Mouse (Mus musculus): ENCODE data around the gene Rchy1. TPM values are rescaled to one million over a fixed set of nuclear protein-coding genes. Genes with fewer than 3 reads are reported as not detected.

Gene Rchy1
- polyA plus RNA-seq, 1 experiment from 2014 or later = 60.1 TPM

DNA sequence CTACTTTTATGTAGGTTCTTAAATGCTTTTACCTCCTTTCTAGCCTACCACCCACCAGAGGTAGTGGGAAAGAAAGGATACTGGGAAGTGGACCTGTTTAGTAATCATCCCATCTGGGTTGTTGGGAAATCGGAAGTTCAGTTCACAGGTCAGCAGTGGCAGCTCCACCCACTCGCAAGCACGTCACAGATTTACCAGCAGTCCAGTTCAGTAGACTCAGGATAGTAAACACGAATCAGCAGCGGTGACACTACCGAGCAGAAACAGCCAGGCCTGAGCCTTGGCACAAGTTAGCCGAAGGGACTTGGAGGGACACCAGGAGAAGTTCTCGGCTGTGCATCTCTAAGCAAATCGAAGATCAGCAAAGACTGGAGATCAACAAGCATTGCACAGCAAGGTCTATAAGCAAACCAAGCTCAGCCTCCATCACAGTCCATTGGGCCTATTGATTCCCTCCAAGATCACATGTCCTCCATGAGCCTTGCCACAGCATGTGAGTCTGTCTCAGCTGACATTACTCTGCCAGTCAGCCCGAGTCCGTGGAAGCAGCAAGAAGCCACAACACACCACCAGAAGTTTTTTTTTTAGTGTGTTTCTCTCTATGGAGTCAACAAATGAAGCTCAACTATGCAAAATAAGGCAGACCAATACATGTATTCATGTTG lies 18.4 kb upstream of the Rchy1 start:
- no peak overlapping the region for H3K4me3 ChIP-seq
- H3K4me1 ChIP-seq = no peaks in the 10 kb centered on the region
- H3K36me3 ChIP-seq = no peaks in the 10 kb centered on the region
- no peak overlapping the region for H3K27ac ChIP-seq
- no peaks in the 10 kb centered on the region for H3K9me3 ChIP-seq
- no peaks in the 10 kb centered on the region for H3K27me3 ChIP-seq (ENCODE audit: insufficient read depth, poor library complexity, severe bottlenecking)
- WGBS = 90% methylated on average over 11 of the region's 11 CpGs
- DNase-seq (ENCODE audit: low spot score) = peak; percentile 60

GRCm38 (mm10) chr5:91977397-91977770 lies 14.5 kb upstream of the Rchy1 start:
- H3K36me3 ChIP-seq = no peaks in the 10 kb centered on the region
- H3K27me3 ChIP-seq (ENCODE audit: insufficient read depth, poor library complexity, severe bottlenecking) = no peaks in the 10 kb centered on the region
- H3K9me3 ChIP-seq = no peaks in the 10 kb centered on the region
- DNase-seq (ENCODE audit: low spot score) = peak; percentile 63
- 76% methylated on average over 2 of the region's 2 CpGs for WGBS
- no peaks in the 10 kb centered on the region for H3K4me1 ChIP-seq
- no peak overlapping the region for H3K27ac ChIP-seq
- H3K4me3 ChIP-seq = no peak overlapping the region

- WGBS = 69% methylated on average over 10 of the region's 10 CpGs
These were observed 13.9 kb upstream of the Rchy1 start for GRCm38 (mm10) chr5:91976566-91977396.

GRCm38 (mm10) chr5:91975758-91976157 lies 12.9 kb upstream of the Rchy1 start:
- Histone ChIP-seq H3K4me3 (no peak overlapping the region), H3K27ac (no peak overlapping the region), H3K27me3 (ENCODE audit: insufficient read depth, poor library complexity, severe bottlenecking) (no peaks in the 10 kb centered on the region), H3K9me3 (no peaks in the 10 kb centered on the region), H3K36me3 (no peaks in the 10 kb centered on the region), H3K4me1 (no peaks in the 10 kb centered on the region)
- DNase-seq (ENCODE audit: low spot score) = peak; percentile 39
- 82% methylated on average over 9 of the region's 9 CpGs for WGBS

More at GRCm38 (mm10) chr5:91976566-91977396, 13.9 kb upstream of the Rchy1 start:
- Histone ChIP-seq H3K27me3 (ENCODE audit: insufficient read depth, poor library complexity, severe bottlenecking) (no peaks in the 10 kb centered on the region), H3K27ac (no peak overlapping the region), H3K4me3 (no peak overlapping the region), H3K9me3 (no peaks in the 10 kb centered on the region), H3K36me3 (no peaks in the 10 kb centered on the region), H3K4me1 (no peaks in the 10 kb centered on the region)
- peak; percentile 65 for DNase-seq (ENCODE audit: low spot score)

- Histone ChIP-seq H3K27ac (no peak overlapping the region), H3K36me3 (0 out of 2 replicates have a peak, but pooled peaks cover 4% of the 10 kb centered on the region), H3K4me3 (no peak overlapping the region), H3K4me1 (no peaks in the 10 kb centered on the region), H3K27me3 (ENCODE audit: insufficient read depth, poor library complexity, severe bottlenecking) (no peaks in the 10 kb centered on the region), H3K9me3 (no peaks in the 10 kb centered on the region)
- 91% methylated on average over 7 of the region's 7 CpGs for WGBS
- peak; percentile 54 for DNase-seq (ENCODE audit: low spot score)
These were observed 11.1 kb upstream of the Rchy1 start for GRCm38 (mm10) chr5:91974002-91974401.

- Histone ChIP-seq H3K9me3 (no peaks in the 10 kb centered on the region), H3K27ac (no peak overlapping the region), H3K4me3 (no peak overlapping the region), H3K27me3 (ENCODE audit: insufficient read depth, poor library complexity, severe bottlenecking) (no peaks in the 10 kb centered on the region), H3K4me1 (no peaks in the 10 kb centered on the region), H3K36me3 (0 out of 2 replicates have a peak, but pooled peaks cover 4% of the 10 kb centered on the region)
- WGBS = 83% methylated on average over 3 of the region's 3 CpGs
- DNase-seq (ENCODE audit: low spot score) = no peak
These were observed 9.2 kb upstream of the Rchy1 start for GRCm38 (mm10) chr5:91972046-91972445.

- Histone ChIP-seq H3K27ac (peak overlapping the region; percentile 94), H3K4me3 (peak overlapping the region; percentile 81), H3K36me3 (peaks cover 5% of the 10 kb centered on the region), H3K9me3 (no peaks in the 10 kb centered on the region), H3K27me3 (ENCODE audit: insufficient read depth, poor library complexity, severe bottlenecking) (no peaks in the 10 kb centered on the region), H3K4me1 (peaks cover 23% of the 10 kb centered on the region)
- DNase-seq (ENCODE audit: low spot score) = no peak
- under 1% methylated on average over 14 of the region's 14 CpGs for WGBS
These were observed 619 bp downstream of the Rchy1 start for GRCm38 (mm10) chr5:91962259-91962638.

DNA sequence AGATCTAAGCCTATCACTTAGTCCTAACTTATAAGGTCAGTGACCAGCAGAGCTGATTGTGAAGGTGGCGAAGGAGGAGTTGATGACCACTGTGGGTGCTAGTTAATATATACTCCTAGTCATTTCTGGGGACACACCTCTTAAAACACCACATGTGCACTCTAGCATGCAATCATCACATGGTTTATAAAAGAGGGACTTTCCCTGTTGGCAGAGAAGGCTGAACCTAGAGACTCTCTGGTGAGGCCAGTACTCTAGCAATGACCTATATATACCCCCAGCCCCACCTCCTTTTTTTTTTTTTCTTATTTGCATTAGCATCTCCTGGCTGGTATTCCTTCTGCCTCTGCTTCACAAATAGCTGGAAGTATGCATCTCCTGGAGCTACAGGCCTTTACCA lies 1.5 kb downstream of the Rchy1 start:
- peak overlapping the region; percentile 81 for H3K4me3 ChIP-seq
- WGBS = 84% methylated on average over 1 of the region's 1 CpGs
- DNase-seq (ENCODE audit: low spot score) = no peak

DNA sequence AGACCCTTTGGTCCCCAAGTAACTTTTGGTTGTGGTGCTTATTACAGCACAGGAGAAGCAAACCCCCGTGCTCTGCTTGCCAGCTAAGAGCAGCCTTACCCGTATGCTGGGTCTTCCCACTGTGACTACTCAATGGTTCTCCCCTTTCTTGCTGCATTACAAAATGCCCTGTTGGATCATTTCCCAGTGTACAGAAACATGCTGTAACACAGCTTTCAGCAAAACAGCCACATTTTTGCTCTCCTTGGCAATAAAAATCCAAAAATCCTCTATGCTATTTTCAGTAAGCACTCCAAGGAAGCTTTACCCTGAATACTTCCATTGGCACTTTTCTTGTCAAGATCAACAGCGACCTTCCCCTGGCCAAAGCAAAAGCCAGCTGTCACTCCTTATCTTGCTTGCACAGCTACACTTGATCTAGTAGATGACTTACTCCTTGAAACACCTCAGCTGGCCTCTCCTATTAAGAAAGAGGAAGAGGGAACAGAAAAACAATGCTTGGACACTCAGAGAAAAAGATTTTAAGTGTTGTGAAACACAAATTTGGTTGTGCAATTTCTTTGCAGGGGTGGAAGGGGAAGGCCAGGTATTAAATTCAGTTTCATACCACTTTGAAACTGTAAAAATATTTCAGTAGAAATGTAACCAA lies 2.1 kb downstream of the Rchy1 start:
- Histone ChIP-seq H3K4me1 (peaks cover 23% of the 10 kb centered on the region), H3K4me3 (peak overlapping the region; percentile 81), H3K27me3 (ENCODE audit: insufficient read depth, poor library complexity, severe bottlenecking) (no peaks in the 10 kb centered on the region), H3K9me3 (no peaks in the 10 kb centered on the region), H3K27ac (peak overlapping the region; percentile 70; the same call in 1 of the 2 replicates), H3K36me3 (peaks cover 14% of the 10 kb centered on the region)
- DNase-seq (ENCODE audit: low spot score) = no peak
- WGBS = 45% methylated on average over 3 of the region's 3 CpGs

More for the DNA sequence above, 1.5 kb downstream of the Rchy1 start:
- Histone ChIP-seq H3K27me3 (ENCODE audit: insufficient read depth, poor library complexity, severe bottlenecking) (no peaks in the 10 kb centered on the region), H3K9me3 (no peaks in the 10 kb centered on the region), H3K36me3 (peaks cover 14% of the 10 kb centered on the region), H3K27ac (peak overlapping the region; percentile 94), H3K4me1 (peaks cover 23% of the 10 kb centered on the region)

GRCm38 (mm10) chr5:91959986-91960385 lies 2.9 kb downstream of the Rchy1 start:
- H3K27me3 ChIP-seq (ENCODE audit: insufficient read depth, poor library complexity, severe bottlenecking) = no peaks in the 10 kb centered on the region
- 85% methylated on average over 1 of the region's 1 CpGs for WGBS
- peaks cover 16% of the 10 kb centered on the region for H3K36me3 ChIP-seq
- peaks cover 23% of the 10 kb centered on the region for H3K4me1 ChIP-seq
- DNase-seq (ENCODE audit: low spot score) = no peak
- no peaks in the 10 kb centered on the region for H3K9me3 ChIP-seq
- H3K4me3 ChIP-seq = peak overlapping the region; percentile 81
- H3K27ac ChIP-seq = no peak overlapping the region

- H3K36me3 ChIP-seq = peaks cover 23% of the 10 kb centered on the region
- no peak for DNase-seq (ENCODE audit: low spot score)
- H3K4me3 ChIP-seq = no peak overlapping the region
- H3K4me1 ChIP-seq = peaks cover 23% of the 10 kb centered on the region
- no peaks in the 10 kb centered on the region for H3K27me3 ChIP-seq (ENCODE audit: insufficient read depth, poor library complexity, severe bottlenecking)
- no peaks in the 10 kb centered on the region for H3K9me3 ChIP-seq
- 67% methylated on average over 1 of the region's 1 CpGs for WGBS
- no peak overlapping the region for H3K27ac ChIP-seq
These were observed 3.8 kb downstream of the Rchy1 start for GRCm38 (mm10) chr5:91959096-91959495.

GRCm38 (mm10) chr5:91956991-91957760 lies 5.7 kb downstream of the Rchy1 start:
- Histone ChIP-seq H3K27me3 (ENCODE audit: insufficient read depth, poor library complexity, severe bottlenecking) (no peaks in the 10 kb centered on the region), H3K4me1 (peaks cover 17% of the 10 kb centered on the region), H3K36me3 (peaks cover 36% of the 10 kb centered on the region), H3K27ac (no peak overlapping the region), H3K4me3 (no peak overlapping the region), H3K9me3 (no peaks in the 10 kb centered on the region)
- DNase-seq (ENCODE audit: low spot score) = no peak
- WGBS = 84% methylated on average over 3 of the region's 3 CpGs
